Mouse (Mus musculus) common myeloid progenitor, adult 5-6 weeks (primary cell): ENCODE data around the gene Camk1d. TPM values are rescaled to one million over a fixed set of nuclear protein-coding genes. Genes with fewer than 3 reads are reported as not detected.
"Not testable (repeated sequence)": the region's sequence is repeated elsewhere in the genome, so short reads cannot be mapped to it uniquely, and the experiment has no call there.

Source experiments
- ATAC-seq: replicated peaks from 2 replicates; pipeline ENCODE4 v1.8.0; 2016; ENCODE audit warnings: low read depth, mild to moderate bottlenecking, moderate TSS enrichment, inconsistent platforms; ENCODE audit not compliant: poor library complexity, severe bottlenecking
- total RNA-seq: library from RNA; stranded (forward); fragments of 200-1000, 187-1606 nt; gene quantifications from 2 replicates; pipeline ENCODE4 v1.2.3, GENCODE M21; 2017

Gene Camk1d
- total RNA-seq, 1 experiment from 2014 or later: 9.1 TPM

- ATAC-seq: no peak
Measured at GRCm38 (mm10) chr2:5304451-5304850, 409.9 kb downstream of the Camk1d start.

- ATAC-seq: no peak
Measured at GRCm38 (mm10) chr2:5301286-5301685, 413.0 kb downstream of the Camk1d start.

GRCm38 (mm10) chr2:5298071-5298470 is 416.2 kb downstream of the Camk1d start:
- no peak for ATAC-seq

GRCm38 (mm10) chr2:5296749-5297545 is 417.4 kb downstream of the Camk1d start:
- ATAC-seq: no peak

GRCm38 (mm10) chr2:5295098-5295497 is 419.2 kb downstream of the Camk1d start:
- ATAC-seq: peak; percentile 73

- ATAC-seq: peak; percentile 39; the same call in 1 of the 2 replicates
Measured at GRCm38 (mm10) chr2:5294451-5294850, 419.9 kb downstream of the Camk1d start.

GRCm38 (mm10) chr2:5288593-5288992 is 425.7 kb downstream of the Camk1d start:
- ATAC-seq: no peak

GRCm38 (mm10) chr2:5287044-5287380 is 427.3 kb downstream of the Camk1d start:
- ATAC-seq: no peak

- ATAC-seq: no peak
Measured at GRCm38 (mm10) chr2:5286189-5287043, 427.9 kb downstream of the Camk1d start.

GRCm38 (mm10) chr2:5284351-5284750 is 430.0 kb downstream of the Camk1d start:
- ATAC-seq: no peak

- no peak for ATAC-seq
Measured at GRCm38 (mm10) chr2:5282623-5283022, 431.7 kb downstream of the Camk1d start.

GRCm38 (mm10) chr2:5267980-5268379 is 446.3 kb downstream of the Camk1d start:
- ATAC-seq: no peak

- ATAC-seq: no peak
Measured at GRCm38 (mm10) chr2:5262279-5262678, 452.0 kb downstream of the Camk1d start.

- no peak for ATAC-seq
Measured at GRCm38 (mm10) chr2:5258250-5258649, 456.1 kb downstream of the Camk1d start.

- ATAC-seq: no peak
Measured at GRCm38 (mm10) chr2:5249969-5250368, 464.3 kb downstream of the Camk1d start.

- not testable (repeated sequence) for ATAC-seq
Measured at GRCm38 (mm10) chr2:5249199-5249598, 465.1 kb downstream of the Camk1d start.

Other genes starting within 250 kb of the Camk1d start
- gene Nudt5, start 130.5 kb upstream of the Camk1d start, total RNA-seq: 70.8 and 85.5 TPM in 2 replicates
- 92.7 and 129 TPM in 2 replicates for gene Cdc123, start 130.6 kb upstream of the Camk1d start, total RNA-seq
- 1.4 and 1.6 TPM in 2 replicates for gene Gm13199, start 148.4 kb upstream of the Camk1d start, total RNA-seq
- 16.1 and 24.0 TPM in 2 replicates for gene Sec61a2, start 180.9 kb upstream of the Camk1d start, total RNA-seq
- gene Dhtkd1, start 228.3 kb upstream of the Camk1d start, total RNA-seq: 1.1 and 1.5 TPM in 2 replicates
- gene Upf2, start 237.0 kb upstream of the Camk1d start, total RNA-seq: 52.6 and 57.1 TPM in 2 replicates